Mouse (Mus musculus): Measurements from ENCODE around the gene Atrn.

The Atrn gene

GRCm38 (mm10) chr2:130905751-130906583, at the start of gene Atrn, which contains the start of gene 4930402H24Rik:
TSS of gene Atrn (plus strand) at chr2:130906495.
TSS of gene 4930402H24Rik (minus strand) at chr2:130906406.
- peak; percentile 96 to 98 for DNase-seq

GRCm38 (mm10) chr2:130862091-130862490, 44.2 kb upstream of the Atrn start:
- DNase-seq: no peak

- DNase-seq: no peak
Measured at GRCm38 (mm10) chr2:130870916-130871315, 35.4 kb upstream of the Atrn start.

- no peak for DNase-seq
Measured at GRCm38 (mm10) chr2:130877376-130877775, 28.9 kb upstream of the Atrn start.

- DNase-seq: no peak
Measured at GRCm38 (mm10) chr2:130886983-130887382, 19.3 kb upstream of the Atrn start.

- DNase-seq: no peak
Measured at GRCm38 (mm10) chr2:130887456-130887855, 18.8 kb upstream of the Atrn start.

- DNase-seq: no peak
Measured at GRCm38 (mm10) chr2:130896944-130897343, 9.4 kb upstream of the Atrn start.

- no peak for DNase-seq
Measured at GRCm38 (mm10) chr2:130897856-130898255, 8.4 kb upstream of the Atrn start.

- no peak for DNase-seq
Measured at GRCm38 (mm10) chr2:130898783-130899182, 7.5 kb upstream of the Atrn start.

GRCm38 (mm10) chr2:130906584-130907315, 455 bp downstream of the Atrn start:
- no peak for DNase-seq

- no peak for DNase-seq
Measured at GRCm38 (mm10) chr2:130911691-130912090, 5.4 kb downstream of the Atrn start.

- DNase-seq: no peak
Measured at GRCm38 (mm10) chr2:130914873-130915272, 8.6 kb downstream of the Atrn start.

GRCm38 (mm10) chr2:130916521-130917147, 10.3 kb downstream of the Atrn start:
- DNase-seq: peak; percentile 10 to 20

GRCm38 (mm10) chr2:130917686-130918085, 11.4 kb downstream of the Atrn start:
- DNase-seq: no peak

GRCm38 (mm10) chr2:130919062-130919593, 12.8 kb downstream of the Atrn start:
- DNase-seq: no peak

- DNase-seq: no peak
Measured at GRCm38 (mm10) chr2:130924950-130925349, 18.7 kb downstream of the Atrn start.

GRCm38 (mm10) chr2:130928031-130928430, 21.7 kb downstream of the Atrn start:
- no peak for DNase-seq

GRCm38 (mm10) chr2:130928530-130928929, 22.2 kb downstream of the Atrn start:
- no peak for DNase-seq

- no peak for DNase-seq
Measured at GRCm38 (mm10) chr2:130929994-130930393, 23.7 kb downstream of the Atrn start.

GRCm38 (mm10) chr2:130932865-130933264, 26.6 kb downstream of the Atrn start:
- DNase-seq: no peak

- DNase-seq: no peak
Measured at GRCm38 (mm10) chr2:130949781-130950180, 43.5 kb downstream of the Atrn start.

GRCm38 (mm10) chr2:130950548-130950947, 44.3 kb downstream of the Atrn start:
- DNase-seq: peak; percentile 95

GRCm38 (mm10) chr2:130958906-130959305, 52.6 kb downstream of the Atrn start:
- DNase-seq: no peak
